Mouse (Mus musculus): ENCODE results near the gene A630095N17Rik. TPM values are rescaled to one million over a fixed set of nuclear protein-coding genes. Genes with fewer than 3 reads are reported as not detected.

The A630095N17Rik gene
- polyA plus RNA-seq, 2 experiments = not detected

DNA sequence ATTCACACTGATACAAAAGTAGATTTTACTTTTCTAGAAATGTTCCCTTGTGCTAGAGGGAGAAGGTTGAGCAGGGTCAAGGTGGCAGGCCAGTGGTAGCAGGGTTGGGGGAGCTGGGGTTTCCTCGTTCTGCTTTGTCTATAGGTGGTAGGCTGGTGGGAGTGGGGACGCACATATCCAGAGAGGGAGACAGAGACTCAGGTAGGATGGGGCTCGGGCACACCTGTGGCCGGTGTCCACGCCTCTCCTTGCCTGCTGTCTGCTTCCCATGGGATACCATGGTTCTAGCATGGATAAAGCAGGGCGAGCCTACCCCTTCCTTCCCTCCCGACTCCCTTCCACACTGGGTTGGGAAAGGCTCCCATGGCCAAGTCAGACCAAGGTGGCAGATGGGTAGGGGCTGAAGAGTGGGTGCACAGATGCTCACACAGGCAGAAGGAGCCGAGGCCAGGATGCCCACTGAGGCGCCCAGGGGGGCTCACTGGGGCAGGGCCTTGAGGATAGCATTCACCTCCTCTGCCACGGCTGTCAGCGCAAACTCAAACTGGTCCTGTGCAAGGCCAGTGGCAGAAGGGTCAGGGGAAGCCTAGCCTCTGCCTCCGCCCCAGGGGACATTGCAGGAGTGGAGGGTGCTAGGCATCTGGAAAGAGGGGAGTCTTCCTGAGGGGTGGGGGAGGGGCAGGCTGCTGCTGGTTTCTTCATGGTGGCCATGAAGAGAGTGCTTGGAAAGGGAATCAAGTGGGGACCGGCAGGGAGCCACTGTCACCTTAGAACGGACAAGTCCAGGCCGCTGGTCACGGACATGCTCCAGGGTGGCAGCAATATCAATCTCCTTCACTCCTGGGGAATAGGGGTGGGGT, 15.4 kb upstream of the A630095N17Rik start:
- Histone ChIP-seq H3K9ac (ENCODE audit: low read depth, low read length, severe bottlenecking) (no peak overlapping the region), H3K4me2 (replicated peaks; ENCODE audit: low read depth, low read length, severe bottlenecking) (no peak overlapping the region), H3K36me3 (ENCODE audit: control insufficient read depth, insufficient read depth, low read length) (peaks cover 18% of the 10 kb centered on the region), H3K27me3 (ENCODE audit: control insufficient read depth, insufficient read depth, low read length) (no peaks in the 10 kb centered on the region), H3K27ac (replicated peaks; ENCODE audit: low read depth, low read length) (no peak overlapping the region), H3K4me1 (ENCODE audit: control insufficient read depth, insufficient read depth, low read length) (peaks cover 7% of the 10 kb centered on the region; the same call in 1 of the 2 replicates), H3K4me3 (replicated peaks; ENCODE audit: low read length) (no peak overlapping the region), H3K9me3 (ENCODE audit: control insufficient read depth, low read length) (no peaks in the 10 kb centered on the region)
- DNase-seq (ENCODE audit: low spot score) (no peak), ATAC-seq (ENCODE audit: low FRiP score, low read depth) (no peak)
- TF ChIP-seq POLR2A (IDR thresholded peaks at IDR 0.05; ENCODE audit: borderline replicate concordance, extremely low read depth, insufficient read depth, insufficient read length) = no peak
- WGBS = 82% methylated on average over 16 of the region's 16 CpGs

- H3K27me3 ChIP-seq (ENCODE audit: control insufficient read depth, insufficient read depth, low read length) = no peaks in the 10 kb centered on the region
- no peak overlapping the region for H3K27ac ChIP-seq (replicated peaks; ENCODE audit: low read depth, low read length)
- no peak for TF ChIP-seq POLR2A (IDR thresholded peaks at IDR 0.05; ENCODE audit: borderline replicate concordance, extremely low read depth, insufficient read depth, insufficient read length)
- no peak overlapping the region for H3K4me3 ChIP-seq (replicated peaks; ENCODE audit: low read length)
- no peaks in the 10 kb centered on the region; the same call in 1 of the 2 replicates for H3K4me1 ChIP-seq (ENCODE audit: control insufficient read depth, insufficient read depth, low read length)
- H3K36me3 ChIP-seq (ENCODE audit: control insufficient read depth, insufficient read depth, low read length) = peaks cover 36% of the 10 kb centered on the region
- DNase-seq (ENCODE audit: low spot score) (peak; percentile 49), ATAC-seq (ENCODE audit: low FRiP score, low read depth) (peak; percentile 53; the same call in 1 of the 2 replicates)
- no peak overlapping the region for H3K9ac ChIP-seq (ENCODE audit: low read depth, low read length, severe bottlenecking)
- no peak overlapping the region for H3K4me2 ChIP-seq (replicated peaks; ENCODE audit: low read depth, low read length, severe bottlenecking)
- WGBS = 17% methylated on average over 4 of the region's 4 CpGs
- H3K9me3 ChIP-seq (ENCODE audit: control insufficient read depth, low read length) = no peaks in the 10 kb centered on the region
Measured at GRCm38 (mm10) chr1:75244836-75245235, 12.9 kb upstream of the A630095N17Rik start.

DNA sequence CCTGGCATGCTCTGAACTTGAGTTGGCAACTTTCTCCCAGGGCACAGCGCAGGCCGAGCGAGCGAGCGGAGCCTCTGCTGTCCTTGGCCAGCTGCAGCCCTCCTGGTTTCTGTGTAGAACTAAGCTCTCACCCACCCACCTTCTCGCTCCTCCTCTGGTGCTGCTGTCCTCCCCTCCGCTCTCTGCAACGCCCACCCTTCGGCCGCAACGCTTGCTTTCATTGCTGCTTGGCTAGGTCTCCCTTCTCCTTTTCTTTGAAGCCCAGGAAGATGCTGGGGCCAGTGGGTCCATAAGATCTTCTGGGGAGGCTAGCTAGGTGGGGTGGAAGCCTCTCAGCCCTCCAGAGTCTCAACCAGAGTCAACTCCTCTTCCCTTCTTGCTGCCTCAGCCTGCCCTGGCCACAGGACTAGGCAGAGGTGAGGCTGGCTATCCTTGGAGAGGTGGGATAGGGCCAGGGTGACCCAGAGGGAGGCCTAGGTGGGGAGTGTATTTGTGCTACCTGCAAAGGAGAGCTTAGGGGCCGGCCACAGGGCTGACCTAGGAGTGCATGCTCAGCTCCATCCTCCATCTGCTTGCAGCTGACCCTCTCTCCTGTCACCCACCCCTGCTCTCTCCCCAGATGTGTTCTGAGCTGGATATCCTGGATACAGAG, 12.4 kb upstream of the A630095N17Rik start:
- H3K27me3 ChIP-seq (ENCODE audit: control insufficient read depth, insufficient read depth, low read length) = no peaks in the 10 kb centered on the region
- ATAC-seq (ENCODE audit: low FRiP score, low read depth) (no peak), DNase-seq (ENCODE audit: low spot score) (no peak)
- no peak overlapping the region for H3K27ac ChIP-seq (replicated peaks; ENCODE audit: low read depth, low read length)
- 92% methylated on average over 12 of the region's 12 CpGs for WGBS
- H3K36me3 ChIP-seq (ENCODE audit: control insufficient read depth, insufficient read depth, low read length) = peaks cover 41% of the 10 kb centered on the region
- H3K4me1 ChIP-seq (ENCODE audit: control insufficient read depth, insufficient read depth, low read length) = no peaks in the 10 kb centered on the region; the same call in 1 of the 2 replicates
- no peak for TF ChIP-seq POLR2A (IDR thresholded peaks at IDR 0.05; ENCODE audit: borderline replicate concordance, extremely low read depth, insufficient read depth, insufficient read length)
- no peak overlapping the region for H3K4me3 ChIP-seq (replicated peaks; ENCODE audit: low read length)
- no peak overlapping the region for H3K9ac ChIP-seq (ENCODE audit: low read depth, low read length, severe bottlenecking)
- no peak overlapping the region for H3K4me2 ChIP-seq (replicated peaks; ENCODE audit: low read depth, low read length, severe bottlenecking)
- H3K9me3 ChIP-seq (ENCODE audit: control insufficient read depth, low read length) = no peaks in the 10 kb centered on the region

- WGBS = 87% methylated on average over 14 of the region's 14 CpGs
- no peak overlapping the region for H3K4me3 ChIP-seq (replicated peaks; ENCODE audit: low read length)
- no peak for TF ChIP-seq POLR2A (IDR thresholded peaks at IDR 0.05; ENCODE audit: borderline replicate concordance, extremely low read depth, insufficient read depth, insufficient read length)
- no peak overlapping the region for H3K27ac ChIP-seq (replicated peaks; ENCODE audit: low read depth, low read length)
- no peaks in the 10 kb centered on the region; the same call in 1 of the 2 replicates for H3K4me1 ChIP-seq (ENCODE audit: control insufficient read depth, insufficient read depth, low read length)
- DNase-seq (ENCODE audit: low spot score) (no peak), ATAC-seq (ENCODE audit: low FRiP score, low read depth) (no peak)
- H3K27me3 ChIP-seq (ENCODE audit: control insufficient read depth, insufficient read depth, low read length) = no peaks in the 10 kb centered on the region
- no peaks in the 10 kb centered on the region for H3K9me3 ChIP-seq (ENCODE audit: control insufficient read depth, low read length)
- H3K9ac ChIP-seq (ENCODE audit: low read depth, low read length, severe bottlenecking) = no peak overlapping the region
- H3K4me2 ChIP-seq (replicated peaks; ENCODE audit: low read depth, low read length, severe bottlenecking) = no peak overlapping the region
- peaks cover 44% of the 10 kb centered on the region for H3K36me3 ChIP-seq (ENCODE audit: control insufficient read depth, insufficient read depth, low read length)
Measured at GRCm38 (mm10) chr1:75243411-75243810, 11.5 kb upstream of the A630095N17Rik start.

- Histone ChIP-seq H3K4me1 (ENCODE audit: control insufficient read depth, insufficient read depth, low read length) (no peaks in the 10 kb centered on the region; the same call in 1 of the 2 replicates), H3K27me3 (ENCODE audit: control insufficient read depth, insufficient read depth, low read length) (no peaks in the 10 kb centered on the region), H3K4me3 (replicated peaks; ENCODE audit: low read length) (no peak overlapping the region), H3K27ac (replicated peaks; ENCODE audit: low read depth, low read length) (no peak overlapping the region), H3K9ac (ENCODE audit: low read depth, low read length, severe bottlenecking) (no peak overlapping the region), H3K9me3 (ENCODE audit: control insufficient read depth, low read length) (no peaks in the 10 kb centered on the region), H3K36me3 (ENCODE audit: control insufficient read depth, insufficient read depth, low read length) (peaks cover 44% of the 10 kb centered on the region), H3K4me2 (replicated peaks; ENCODE audit: low read depth, low read length, severe bottlenecking) (no peak overlapping the region)
- DNase-seq (ENCODE audit: low spot score) = no peak
- ATAC-seq (ENCODE audit: low FRiP score, low read depth) = no peak
- 45% methylated on average over 10 of the region's 10 CpGs for WGBS
- no peak for TF ChIP-seq POLR2A (IDR thresholded peaks at IDR 0.05; ENCODE audit: borderline replicate concordance, extremely low read depth, insufficient read depth, insufficient read length)
Measured at GRCm38 (mm10) chr1:75239591-75239990, 7.7 kb upstream of the A630095N17Rik start.

Data from limb, embryonic 14.5 days (tissue).